In genomic region chr4:63868770-63869169, GRCm38 (mm10) we compare ENCODE assay signal across 24 mouse cellular contexts. TPM values are rescaled to one million over a fixed set of nuclear protein-coding genes. Genes with fewer than 3 reads are reported as not detected.
DNase-seq lines count a peak whose midpoint lies in the region; ATAC-seq lines count a peak whose summit lies in the region.
"Had no signal": no experiment of that assay in that cellular context is flagged by ENCODE, and none has a peak within 500 bp of the region (broad histone marks: within the 10 kb centered on the region; RNA-seq: fewer than 3 reads in every experiment).

No protein-coding gene starts in this region.

- H3K4me2 ChIP-seq in liver, embryonic 11.5 days = no peak overlapping the region
- H3K4me2 ChIP-seq: forebrain, embryonic 13.5 days; hindbrain, embryonic 12.5 days had no signal

- H3K27me3 ChIP-seq in liver, embryonic 11.5 days (replicated peaks; ENCODE audit: control insufficient read depth, insufficient read depth, low read length) = no peaks in the 10 kb centered on the region
- H3K27me3 ChIP-seq: forebrain, embryonic 13.5 days; hindbrain, embryonic 12.5 days had no signal

- WGBS in liver, embryonic 11.5 days = 61% methylated on average over 2 of the region's 2 CpGs

- H3K9me3 ChIP-seq in liver, embryonic 11.5 days (ENCODE audit: control insufficient read depth, low read length) = no peaks in the 10 kb centered on the region
- H3K9me3 ChIP-seq: embryonic facial prominence, embryonic 10.5 days; forebrain, embryonic 13.5 days; heart, embryonic 10.5 days; hindbrain, embryonic 12.5 days had no signal

- peak; percentile 90 for ATAC-seq in megakaryocyte progenitor cell, adult 5-6 weeks (replicated peaks; ENCODE audit: poor library complexity)
- ATAC-seq in liver, embryonic 11.5 days (replicated peaks; ENCODE audit: low FRiP score) = no peak
- ATAC-seq: forebrain, embryonic 13.5 days; forebrain, postnatal 0 days; hindbrain, embryonic 16.5 days had no signal

- no peak overlapping the region for H3K9ac ChIP-seq in liver, embryonic 11.5 days (ENCODE audit: low read depth, low read length)
- H3K9ac ChIP-seq: forebrain, embryonic 13.5 days; forebrain, postnatal 0 days; hindbrain, embryonic 12.5 days had no signal

- H3K4me1 ChIP-seq in liver, embryonic 11.5 days (replicated peaks; ENCODE audit: control insufficient read depth, insufficient read depth, low read length) = no peaks in the 10 kb centered on the region
- H3K4me1 ChIP-seq: embryonic facial prominence, embryonic 10.5 days; forebrain, embryonic 13.5 days; heart, embryonic 10.5 days; hindbrain, embryonic 12.5 days had no signal

- DNase-seq in lung, postnatal 36 days = peak; percentile 33
- DNase-seq in lung, postnatal 10 days = no peak
- DNase-seq in induced T-regulatory cell, adult 2 months (ENCODE audit: low read depth) = peak; percentile 25
- DNase-seq in liver, embryonic 11.5 days (ENCODE audit: low spot score) = no peak
- no peak for DNase-seq in left cerebral cortex, postnatal 4 days
- no peak for DNase-seq in Muller cell, postnatal 12 days (ENCODE audit: inconsistent ontology term)
- DNase-seq in cerebellum, adult 9-10 months = no peak
- DNase-seq: adrenal gland, postnatal 10 days; cerebellum, adult 11-12 months; cerebellum, adult 9-11 months; cerebellum, postnatal 36 days; forebrain, postnatal 0 days; gastrocnemius, adult 2 months; gastrocnemius, postnatal 25 days; heart, adult 11 months; heart, postnatal 10 days; heart, postnatal 4 days had no signal

- no peak overlapping the region for H3K27ac ChIP-seq in liver, embryonic 11.5 days (ENCODE audit: low read depth, low read length)
- H3K27ac ChIP-seq: embryonic facial prominence, embryonic 10.5 days; forebrain, embryonic 13.5 days; gastrocnemius, adult 2 months; heart, embryonic 10.5 days; hindbrain, embryonic 12.5 days had no signal

- no peaks in the 10 kb centered on the region for H3K36me3 ChIP-seq in liver, embryonic 11.5 days (ENCODE audit: control insufficient read depth, insufficient read depth, low read length)
- H3K36me3 ChIP-seq: embryonic facial prominence, embryonic 10.5 days; heart, embryonic 10.5 days; hindbrain, embryonic 12.5 days had no signal

- no peak overlapping the region for H3K4me3 ChIP-seq in liver, embryonic 11.5 days (ENCODE audit: low read depth, low read length)
- H3K4me3 ChIP-seq: embryonic facial prominence, embryonic 10.5 days; forebrain, embryonic 13.5 days; gastrocnemius, adult 2 months; heart, embryonic 10.5 days; hindbrain, embryonic 12.5 days had no signal

- intact Hi-C loops in left cerebral cortex, postnatal 4 days (cut with DNase I) = no loop called here

RNA-seq across cellular contexts. Expression of gene Tnfsf8, which starts 7.6 kb away (rescaled TPM):
- total RNA-seq in megakaryocyte progenitor cell, adult 5-6 weeks (2015) = 0.81 and 1.3 TPM in 2 replicates
- 0.58 and 1.2 TPM in 2 replicates for total RNA-seq in megakaryocyte progenitor cell, adult 5-6 weeks (2017)
- polyA plus RNA-seq in liver, embryonic 11.5 days (2014; fragmentation: Nextera tagmentation; extraction: Ambion mirVana) = not detected in 2 replicates
- total RNA-seq in left cerebral cortex, postnatal 4 days (2021) = not detected
- total RNA-seq: adrenal gland, postnatal 4 days; forebrain, postnatal 0 days; gastrocnemius, adult 2 months; gastrocnemius, postnatal 25 days; heart, postnatal 10 days; heart, postnatal 4 days had no signal
- polyA plus RNA-seq: embryonic facial prominence, embryonic 10.5 days; forebrain, embryonic 13.5 days; heart, embryonic 10.5 days; hindbrain, embryonic 12.5 days had no signal

Comparison
In these comparisons a context has a peak if more than half of its experiments do, and no peak if none do; other contexts are left out.
1. DNase-seq: peak in lung, postnatal 36 days (single experiment) and induced T-regulatory cell, adult 2 months (single experiment); none in lung, postnatal 10 days (single experiment), liver, embryonic 11.5 days (single experiment), left cerebral cortex, postnatal 4 days (single experiment), Muller cell, postnatal 12 days (single experiment) and cerebellum, adult 9-10 months (single experiment).